Mouse (Mus musculus) WW6 (cell line): ENCODE measurements around the gene Junb.

ENCODE experiments used
- DNase-seq: peaks from one replicate; pipeline ENCODE4 v3.0.0-alpha.2; 2013; ENCODE audit warnings: low read depth, low spot score

The Junb gene

GRCm38 (mm10) chr8:84978248-84978940, at the start of gene Junb:
TSS of gene Junb (minus strand) at chr8:84978718.
- no peak for DNase-seq

GRCm38 (mm10) chr8:85027922-85028321, 49.4 kb upstream of the Junb start:
- no peak for DNase-seq

GRCm38 (mm10) chr8:85027516-85027855, 49.0 kb upstream of the Junb start:
- DNase-seq = no peak

- DNase-seq = peak; percentile 99
These were observed 48.4 kb upstream of the Junb start, which contains the start of gene Trir for GRCm38 (mm10) chr8:85026670-85027515. TSS of gene Trir (plus strand) at chr8:85026823.

- DNase-seq = no peak
These were observed 46.8 kb upstream of the Junb start, which contains the start of gene Asna1 for GRCm38 (mm10) chr8:85025098-85025932. TSS of gene Asna1 (minus strand) at chr8:85025281.

GRCm38 (mm10) chr8:85023846-85024245, 45.3 kb upstream of the Junb start:
- DNase-seq = no peak

- DNase-seq = no peak
These were observed 43.1 kb upstream of the Junb start for GRCm38 (mm10) chr8:85021514-85022055.

GRCm38 (mm10) chr8:85017209-85017608, 38.7 kb upstream of the Junb start:
- no peak for DNase-seq

- no peak for DNase-seq
These were observed 38.2 kb upstream of the Junb start for GRCm38 (mm10) chr8:85016724-85017123.

- no peak for DNase-seq
These were observed 35.9 kb upstream of the Junb start, which contains the start of gene Best2 for GRCm38 (mm10) chr8:85014431-85014830. TSS of gene Best2 (minus strand) at chr8:85014531.

GRCm38 (mm10) chr8:85013230-85013840, 34.8 kb upstream of the Junb start:
- no peak for DNase-seq

GRCm38 (mm10) chr8:85011242-85011641, 32.7 kb upstream of the Junb start:
- DNase-seq = no peak

GRCm38 (mm10) chr8:85007686-85008085, 29.2 kb upstream of the Junb start:
- DNase-seq = no peak

GRCm38 (mm10) chr8:84997649-84998295, 19.3 kb upstream of the Junb start:
- peak; percentile 95 for DNase-seq

GRCm38 (mm10) chr8:84996978-84997377, 18.5 kb upstream of the Junb start:
- DNase-seq = no peak

GRCm38 (mm10) chr8:84995680-84996079, 17.2 kb upstream of the Junb start:
- DNase-seq = no peak

GRCm38 (mm10) chr8:84994375-84994774, 15.9 kb upstream of the Junb start:
- DNase-seq = no peak

- DNase-seq = no peak
These were observed 12.3 kb upstream of the Junb start for GRCm38 (mm10) chr8:84990836-84991235.

GRCm38 (mm10) chr8:84990349-84990748, 11.8 kb upstream of the Junb start, which contains the start of gene Hook2:
TSS of gene Hook2 (plus strand) at chr8:84990603.
- peak; percentile 99 for DNase-seq

- DNase-seq = no peak
These were observed 11.3 kb upstream of the Junb start for GRCm38 (mm10) chr8:84989810-84990209.
